Mouse (Mus musculus) cerebellum, adult 2 months (tissue): ENCODE results near the gene Emilin2. TPM values are rescaled to one million over a fixed set of nuclear protein-coding genes. Genes with fewer than 3 reads are reported as not detected.

Source experiments
- DNase-seq, 2 experiments: peaks; one replicate each; pipeline ENCODE4 v3.0.0; 2021
- H3K27ac ChIP-seq: fragments of 200-500 bp; 2 replicates; pipeline ENCODE4 v1.5.1; 2012; ENCODE audit warnings: low read length, control low read depth, inconsistent platforms; ENCODE audit not compliant: insufficient read depth
- H3K27me3 ChIP-seq: fragments of 200-500 bp; 2 replicates; pipeline ENCODE4 v1.6.1; 2012; ENCODE audit warnings: inconsistent platforms, mild to moderate bottlenecking, low read length, moderate library complexity; ENCODE audit not compliant: control insufficient read depth, insufficient read depth
- H3K4me1 ChIP-seq: fragments of 200-500 bp; 2 replicates; pipeline ENCODE4 v1.6.1; 2011; ENCODE audit warnings: low read length; ENCODE audit not compliant: control insufficient read depth, insufficient read depth
- H3K4me3 ChIP-seq: fragments of 200-500 bp; replicated peaks from 2 replicates; pipeline ENCODE3; 2011; ENCODE audit warnings: mild to moderate bottlenecking, low read depth, low read length, control low read depth; ENCODE audit not compliant: insufficient read depth
- CTCF ChIP-seq: fragments of 200-500 bp; IDR thresholded peaks from 2 replicates; pipeline ENCODE4 v1.5.1; 2011; ENCODE audit warnings: low read depth, mild to moderate bottlenecking, control low read depth, low read length, moderate library complexity, borderline replicate concordance; ENCODE audit not compliant: insufficient read depth
- POLR2A ChIP-seq: fragments of 200-500 bp; IDR thresholded peaks from 2 replicates; pipeline ENCODE4 v1.6.1; 2011; ENCODE audit warnings: low read length, control low read depth, borderline replicate concordance; ENCODE audit not compliant: insufficient read depth
- WGBS: fragments of 180-500 bp; shearing (Covaris S2); methylation state at CpG from one replicate; pipeline ENCODE4 v1.1.7; 2018; 5-methylcytosine and 5-hydroxymethylcytosine counted together
- polyA plus RNA-seq: library from polyadenylated mRNA; depleted of rRNA; stranded (reverse); fragments of >200 nt; gene quantifications from 2 replicates; pipeline ENCODE4 v1.2.3, GENCODE M21; 2012

Gene Emilin2
- polyA plus RNA-seq, 1 experiment = 4.5 TPM

DNA sequence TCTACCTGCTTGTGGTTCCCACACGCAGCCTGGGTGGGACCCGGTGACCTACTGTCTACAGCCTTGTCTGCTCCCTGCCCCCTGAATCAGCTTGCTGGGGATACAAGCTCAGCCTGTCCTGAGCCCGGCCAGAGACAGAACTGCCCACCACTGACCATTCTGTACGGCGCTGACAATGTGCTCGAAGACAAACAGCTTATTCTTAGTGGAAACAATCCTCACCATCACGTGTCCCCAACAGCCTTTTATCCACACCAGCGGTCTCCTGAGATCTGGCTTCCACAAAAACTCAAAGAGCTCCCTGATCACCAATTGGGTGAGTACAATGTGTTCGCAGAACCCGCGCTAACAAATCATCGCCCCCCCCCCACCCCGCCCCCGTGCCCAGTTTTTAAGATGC, 2.6 kb downstream of the Emilin2 start:
- no peak overlapping the region for H3K4me3 ChIP-seq
- DNase-seq = no peak
- no peak overlapping the region for H3K27ac ChIP-seq
- 0 out of 2 replicates have a peak, but pooled peaks cover 2% of the 10 kb centered on the region for H3K4me1 ChIP-seq
- H3K27me3 ChIP-seq = peaks cover 6% of the 10 kb centered on the region; the same call in 1 of the 2 replicates
- TF ChIP-seq POLR2A = no peak
- WGBS = 24% methylated on average over 14 of the region's 14 CpGs

GRCm38 (mm10) chr17:71308296-71308695, 3.5 kb downstream of the Emilin2 start:
- TF ChIP-seq CTCF (no peak), POLR2A (no peak)
- Histone ChIP-seq H3K4me3 (no peak overlapping the region), H3K27ac (no peak overlapping the region), H3K27me3 (peaks cover 6% of the 10 kb centered on the region; the same call in 1 of the 2 replicates), H3K4me1 (0 out of 2 replicates have a peak, but pooled peaks cover 2% of the 10 kb centered on the region)
- 93% methylated on average over 5 of the region's 5 CpGs for WGBS
- DNase-seq = no peak

DNA sequence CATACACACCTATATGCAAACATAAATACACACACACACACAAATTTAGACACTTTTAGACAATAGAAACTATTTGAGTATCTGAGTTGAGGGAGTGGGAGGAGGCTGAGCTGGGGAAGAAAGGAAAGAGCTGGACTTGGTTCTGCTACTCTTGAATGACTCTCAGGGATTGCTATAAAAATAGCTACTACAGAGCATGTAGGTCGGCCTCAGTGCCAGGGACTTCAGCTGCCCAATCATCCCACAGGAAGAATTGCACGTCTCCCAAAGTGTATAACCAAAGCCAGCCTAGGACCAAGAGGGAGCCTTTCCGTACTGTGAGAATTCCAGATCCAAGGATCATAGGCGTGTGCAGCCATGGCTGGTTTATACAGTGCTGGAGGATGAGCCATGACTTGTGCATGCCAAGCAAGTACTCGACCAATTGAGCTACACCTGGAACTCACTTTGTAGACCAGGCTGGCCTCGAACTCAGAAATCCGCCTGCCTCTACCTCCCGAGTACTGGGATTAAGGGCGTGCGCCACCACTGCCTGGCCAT, 4.5 kb downstream of the Emilin2 start:
- Histone ChIP-seq H3K4me3 (no peak overlapping the region), H3K27me3 (peaks cover 6% of the 10 kb centered on the region; the same call in 1 of the 2 replicates), H3K4me1 (0 out of 2 replicates have a peak, but pooled peaks cover 2% of the 10 kb centered on the region), H3K27ac (0 out of 2 replicates have a peak overlapping the region, but pooled peaks have one; percentile 21)
- TF ChIP-seq POLR2A (no peak), CTCF (no peak)
- WGBS = 83% methylated on average over 10 of the region's 10 CpGs
- DNase-seq = no peak

DNA sequence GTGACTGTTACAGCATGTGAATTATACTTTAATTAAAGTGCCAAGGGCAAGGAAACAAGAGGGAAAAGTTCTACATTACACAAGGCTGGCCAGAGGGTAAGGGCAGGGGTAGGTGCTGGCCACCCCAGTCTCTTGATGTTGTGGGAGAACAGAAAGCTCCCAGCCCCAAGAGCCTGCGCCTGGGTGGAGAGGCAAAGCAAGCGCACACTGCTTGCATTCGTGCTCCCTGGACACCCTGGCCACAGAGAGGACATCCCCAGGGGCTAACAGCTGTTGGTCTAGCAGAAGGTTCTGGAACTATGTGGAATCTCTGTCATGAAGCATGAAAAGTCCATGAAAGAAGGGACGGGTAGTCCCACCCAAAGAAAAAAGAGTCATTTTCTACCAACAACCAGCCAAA, 5.1 kb downstream of the Emilin2 start:
- TF ChIP-seq POLR2A (no peak), CTCF (no peak)
- 85% methylated on average over 4 of the region's 4 CpGs for WGBS
- DNase-seq = no peak
- H3K4me1 ChIP-seq = 0 out of 2 replicates have a peak, but pooled peaks cover 2% of the 10 kb centered on the region
- no peak overlapping the region for H3K27ac ChIP-seq
- H3K4me3 ChIP-seq = no peak overlapping the region
- peaks cover 6% of the 10 kb centered on the region; the same call in 1 of the 2 replicates for H3K27me3 ChIP-seq

- WGBS = 88% methylated on average over 6 of the region's 6 CpGs
- Histone ChIP-seq H3K27me3 (peaks cover 4% of the 10 kb centered on the region; the same call in 1 of the 2 replicates), H3K4me3 (no peak overlapping the region), H3K27ac (no peak overlapping the region), H3K4me1 (0 out of 2 replicates have a peak, but pooled peaks cover 2% of the 10 kb centered on the region)
- DNase-seq = no peak
- TF ChIP-seq POLR2A = no peak
- no peak for TF ChIP-seq CTCF
Measured at GRCm38 (mm10) chr17:71306091-71306490, 5.7 kb downstream of the Emilin2 start.

DNA sequence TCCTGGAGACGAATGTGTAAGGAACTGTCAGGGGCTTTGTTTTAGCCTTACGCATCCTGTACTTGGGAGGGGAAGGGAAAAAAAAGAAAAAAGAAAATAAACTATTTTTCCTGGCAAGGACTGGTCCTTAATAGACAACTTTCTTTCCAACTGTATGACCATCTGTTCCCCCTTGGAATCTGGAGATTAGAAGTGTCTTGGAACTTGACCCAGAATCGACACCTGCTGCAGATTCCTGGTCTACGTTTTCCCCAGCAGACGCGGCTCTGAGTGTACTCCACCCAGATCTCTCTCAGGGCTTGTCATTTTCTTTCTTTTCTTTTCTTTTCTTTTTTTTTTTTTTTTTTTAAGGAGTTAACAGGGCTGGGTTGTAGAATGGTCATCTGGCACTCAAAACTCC, 8.3 kb downstream of the Emilin2 start:
- Histone ChIP-seq H3K27ac (no peak overlapping the region), H3K27me3 (no peaks in the 10 kb centered on the region), H3K4me1 (no peaks in the 10 kb centered on the region), H3K4me3 (no peak overlapping the region)
- WGBS = 12% methylated on average over 6 of the region's 6 CpGs
- TF ChIP-seq CTCF = no peak
- no peak for TF ChIP-seq POLR2A
- DNase-seq = peak in 1 of 2 experiments; percentile 17

- Histone ChIP-seq H3K4me1 (no peaks in the 10 kb centered on the region), H3K4me3 (no peak overlapping the region), H3K27me3 (no peaks in the 10 kb centered on the region), H3K27ac (no peak overlapping the region)
- WGBS = 76% methylated on average over 5 of the region's 5 CpGs
- no peak for DNase-seq
- TF ChIP-seq CTCF = no peak
- no peak for TF ChIP-seq POLR2A
Measured at GRCm38 (mm10) chr17:71301413-71301812, 10.4 kb downstream of the Emilin2 start.

- Histone ChIP-seq H3K27ac (no peak overlapping the region), H3K27me3 (no peaks in the 10 kb centered on the region), H3K4me1 (no peaks in the 10 kb centered on the region), H3K4me3 (no peak overlapping the region)
- 94% methylated on average over 2 of the region's 2 CpGs for WGBS
- no peak for TF ChIP-seq CTCF
- TF ChIP-seq POLR2A = no peak
- no peak for DNase-seq
Measured at GRCm38 (mm10) chr17:71300338-71300737, 11.4 kb downstream of the Emilin2 start.
